Mouse (Mus musculus) Muller cell, postnatal 12 days (primary cell): Measurements from ENCODE around the gene Mthfd2.
A peak's percentile ranks its signal among the peaks of the same experiment; 100 is the strongest.

Experiments
- DNase-seq: peaks from one replicate; pipeline ENCODE4 v3.0.0-alpha.2; 2015; ENCODE audit errors: inconsistent ontology term

Mthfd2 gene

GRCm38 (mm10) chr6:83341387-83341786 is 15.7 kb upstream of the Mthfd2 start:
- DNase-seq = no peak

- DNase-seq = no peak
These were observed 2.0 kb upstream of the Mthfd2 start for GRCm38 (mm10) chr6:83327591-83328190.

- no peak for DNase-seq
These were observed 1.1 kb upstream of the Mthfd2 start for GRCm38 (mm10) chr6:83326761-83327160.

GRCm38 (mm10) chr6:83326394-83326736 is 657 bp upstream of the Mthfd2 start:
- no peak for DNase-seq

GRCm38 (mm10) chr6:83323652-83324419 is 1.9 kb downstream of the Mthfd2 start:
- no peak for DNase-seq

- DNase-seq = no peak
These were observed 2.9 kb downstream of the Mthfd2 start for GRCm38 (mm10) chr6:83322794-83323193.

GRCm38 (mm10) chr6:83321927-83322326 is 3.8 kb downstream of the Mthfd2 start:
- DNase-seq = no peak

GRCm38 (mm10) chr6:83317108-83317741 is 8.5 kb downstream of the Mthfd2 start:
- peak; percentile 96 for DNase-seq

GRCm38 (mm10) chr6:83316022-83316421 is 9.7 kb downstream of the Mthfd2 start:
- DNase-seq = no peak

GRCm38 (mm10) chr6:83315293-83315692 is 10.4 kb downstream of the Mthfd2 start:
- no peak for DNase-seq

GRCm38 (mm10) chr6:83312514-83312913 is 13.2 kb downstream of the Mthfd2 start:
- no peak for DNase-seq

GRCm38 (mm10) chr6:83312021-83312420 is 13.7 kb downstream of the Mthfd2 start:
- no peak for DNase-seq

GRCm38 (mm10) chr6:83311206-83311605 is 14.5 kb downstream of the Mthfd2 start:
- no peak for DNase-seq

GRCm38 (mm10) chr6:83309017-83309416 is 16.7 kb downstream of the Mthfd2 start:
- DNase-seq = no peak

GRCm38 (mm10) chr6:83302264-83302663 is 23.4 kb downstream of the Mthfd2 start:
- peak; percentile 34 for DNase-seq

- peak; percentile 33 for DNase-seq
These were observed 24.4 kb downstream of the Mthfd2 start for GRCm38 (mm10) chr6:83301294-83301693.

- no peak for DNase-seq
These were observed 25.1 kb downstream of the Mthfd2 start for GRCm38 (mm10) chr6:83300447-83301229.

GRCm38 (mm10) chr6:83280256-83280955 is 45.3 kb downstream of the Mthfd2 start:
- no peak for DNase-seq

GRCm38 (mm10) chr6:83278881-83279280 is 46.8 kb downstream of the Mthfd2 start:
- no peak for DNase-seq

- no peak for DNase-seq
These were observed 48.6 kb downstream of the Mthfd2 start for GRCm38 (mm10) chr6:83277151-83277550.

- no peak for DNase-seq
These were observed 52.0 kb downstream of the Mthfd2 start for GRCm38 (mm10) chr6:83273733-83274132.
